Mouse (Mus musculus): ENCODE measurements at regions not wholly inside any gene's neighbourhood (a gene's known extent, or its start where the extent isn't known, plus 50 kb on each side); places are given as distances from the start of the nearest gene placed in this dataset.

DNA sequence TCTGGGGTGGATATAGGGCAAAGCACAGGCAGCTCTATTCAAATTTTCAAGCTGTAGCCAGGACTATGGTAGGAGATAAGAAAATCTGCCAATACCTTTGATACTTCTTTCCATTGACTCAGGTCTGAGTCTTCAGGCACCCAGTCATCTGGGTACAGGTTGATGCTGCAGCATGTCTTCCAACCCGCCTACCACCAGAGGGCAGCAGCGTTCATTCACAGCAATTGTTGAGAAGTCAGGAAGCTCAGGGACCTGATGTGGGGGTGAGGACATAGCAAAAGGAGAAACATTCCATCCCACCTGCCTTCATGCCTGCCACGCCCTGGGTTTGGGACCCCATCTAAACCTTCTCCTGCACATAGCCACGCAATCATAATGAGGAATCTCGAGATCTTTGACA lies 118.2 kb upstream of the Gm21876 start:
- DNase-seq (ENCODE audit: low read depth, low spot score): peak; percentile 16

DNA sequence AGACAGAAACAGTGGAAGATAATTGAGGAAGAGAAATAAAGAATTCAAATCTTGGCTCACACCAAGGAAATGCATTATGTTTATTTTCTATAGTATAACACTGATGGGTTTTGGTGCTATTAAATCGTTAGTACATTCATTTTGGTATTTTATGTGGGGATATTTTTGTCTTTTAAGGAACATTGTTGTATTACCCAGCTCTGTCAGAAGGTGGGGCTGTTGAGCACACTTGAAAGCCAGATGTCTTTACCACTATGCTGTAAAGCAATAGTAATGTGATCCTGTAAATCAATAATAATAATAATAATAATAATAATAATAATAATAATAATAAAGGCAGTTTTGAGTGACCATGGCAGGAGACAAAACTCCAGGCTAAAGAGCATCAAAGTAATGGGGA lies 120.0 kb upstream of the Gm21876 start:
- DNase-seq (ENCODE audit: low read depth, low spot score): no peak

DNA sequence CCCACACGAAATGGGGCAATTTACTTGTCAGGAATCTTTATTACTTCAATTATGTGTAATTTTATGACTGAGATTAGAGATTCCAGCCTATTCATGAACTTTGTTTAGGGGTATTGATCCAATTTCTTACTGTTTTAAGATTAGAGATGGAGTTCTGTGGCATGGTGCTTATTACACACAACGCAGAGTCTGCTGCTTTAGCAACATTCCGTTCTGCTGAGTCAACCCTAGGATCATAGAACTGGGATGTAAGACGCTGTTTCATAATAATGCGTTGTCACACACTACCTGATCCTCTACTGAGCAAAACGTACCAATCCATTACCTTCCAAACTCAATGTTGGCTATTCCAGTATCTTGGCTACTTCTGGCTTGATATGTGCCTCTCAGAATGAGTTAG lies 121.9 kb upstream of the Gm21876 start:
- no peak for DNase-seq (ENCODE audit: low read depth, low spot score)

DNA sequence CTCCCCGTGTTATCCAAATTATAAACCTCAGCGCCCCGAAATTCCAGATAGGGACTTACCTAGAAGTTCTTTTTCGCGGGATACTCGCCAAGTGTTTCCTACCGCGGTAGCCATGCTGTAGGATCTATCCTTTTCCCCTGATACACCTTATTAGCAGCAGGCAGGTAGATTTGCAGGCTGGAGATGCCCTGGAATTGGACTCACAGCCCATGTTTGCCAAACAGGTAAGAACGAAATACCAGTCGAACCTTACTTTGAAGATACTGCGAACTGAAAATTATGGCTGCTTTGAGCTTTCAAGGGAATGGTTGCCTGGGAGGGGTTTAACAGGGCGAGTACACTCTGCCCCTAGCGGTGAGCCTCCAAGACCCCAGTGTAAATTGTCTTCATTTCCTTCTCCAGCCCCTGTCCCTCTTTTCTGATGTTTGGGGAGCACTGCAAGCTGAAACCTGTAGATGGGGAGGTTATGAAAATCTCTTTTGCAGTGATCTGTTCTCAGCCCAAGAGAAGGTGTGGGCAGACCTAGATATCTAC lies 149.8 kb upstream of the Agtr2 start:
- DNase-seq (ENCODE audit: low read depth, low spot score): no peak

- no peak for DNase-seq (ENCODE audit: low read depth, low spot score)
Observed at GRCm38 (mm10) chrX:21344397-21344796, 139.9 kb upstream of the Agtr2 start.

DNA sequence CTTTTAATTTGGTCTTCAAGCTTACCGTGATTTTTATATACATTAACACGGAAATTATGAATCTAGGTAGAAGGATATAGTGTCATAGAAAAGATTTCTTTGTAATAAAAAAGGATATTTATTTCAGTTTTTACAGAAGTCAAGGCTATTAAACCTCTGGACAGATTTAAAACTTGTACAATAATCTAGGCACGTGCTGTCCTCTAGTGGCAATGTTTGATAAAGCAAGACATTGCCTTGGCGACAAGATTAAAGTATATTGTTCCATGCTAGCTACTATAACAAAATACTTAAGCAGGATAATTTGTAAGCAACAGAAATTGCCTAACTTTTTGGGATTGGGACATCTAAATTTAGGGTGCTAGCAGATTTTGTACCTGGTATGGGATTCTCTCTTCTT lies 133.8 kb upstream of the Agtr2 start:
- DNase-seq (ENCODE audit: low read depth, low spot score): no peak

DNA sequence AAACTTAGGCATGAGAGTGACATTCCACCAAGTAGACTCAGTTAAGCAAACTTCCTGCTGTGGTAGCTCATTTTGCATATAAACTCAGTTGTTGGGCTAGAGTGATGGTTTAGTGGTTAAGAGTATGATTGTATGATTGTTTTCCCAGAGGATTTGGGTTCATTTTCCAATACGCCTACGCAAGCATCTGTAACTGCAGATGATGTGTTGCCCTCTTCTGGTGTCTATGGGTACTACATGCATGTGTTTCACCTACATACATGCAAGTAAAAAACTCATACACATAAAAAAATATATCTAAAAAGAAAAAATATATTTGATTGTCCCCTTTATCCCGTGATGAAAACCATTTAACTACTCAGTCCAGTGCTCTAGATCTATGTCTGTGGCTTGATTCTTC lies 132.0 kb upstream of the Agtr2 start:
- no peak for DNase-seq (ENCODE audit: low read depth, low spot score)

DNA sequence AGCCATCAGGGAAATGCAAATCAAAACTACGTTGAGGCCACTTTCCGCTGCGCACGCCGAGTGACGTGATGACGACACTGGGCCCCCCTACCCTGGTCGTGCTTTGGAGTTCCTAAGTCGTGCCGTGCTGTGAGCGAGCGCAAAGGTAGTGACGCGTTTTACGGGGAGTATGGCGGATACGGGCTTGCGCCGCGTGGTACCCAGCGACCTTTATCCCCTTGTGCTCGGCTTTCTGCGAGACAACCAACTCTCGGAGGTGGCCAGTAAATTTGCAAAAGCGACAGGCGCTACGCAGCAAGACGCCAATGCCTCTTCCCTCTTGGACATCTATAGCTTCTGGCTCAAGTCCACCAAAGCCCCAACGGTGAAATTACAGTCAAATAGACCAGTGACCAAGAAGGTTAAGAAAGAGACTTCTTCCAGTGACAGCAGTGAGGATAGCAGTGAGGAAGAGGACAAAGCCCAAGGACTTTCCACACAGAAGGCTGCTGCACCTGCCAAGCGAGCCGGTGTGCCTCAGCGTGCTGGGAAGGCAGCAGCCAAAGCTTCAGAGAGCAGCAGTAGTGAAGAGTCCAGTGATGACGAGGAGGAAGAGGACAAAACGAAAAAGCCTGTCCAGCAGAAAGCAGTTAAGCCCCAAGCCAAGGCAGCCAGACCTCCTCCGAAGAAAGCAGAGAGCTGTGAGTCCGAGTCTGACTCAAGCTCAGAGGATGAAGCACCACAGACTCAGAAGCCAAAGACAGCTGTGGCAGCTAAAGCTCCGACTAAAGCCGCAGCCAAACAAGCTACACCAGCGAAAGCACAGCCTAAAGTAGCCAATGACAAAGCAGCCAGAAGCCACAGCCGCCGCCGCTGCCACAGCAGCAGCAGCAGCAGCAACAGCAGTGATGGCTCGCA lies 123.3 kb upstream of the Agtr2 start:
- DNase-seq (ENCODE audit: low read depth, low spot score): peak; percentile 8

DNA sequence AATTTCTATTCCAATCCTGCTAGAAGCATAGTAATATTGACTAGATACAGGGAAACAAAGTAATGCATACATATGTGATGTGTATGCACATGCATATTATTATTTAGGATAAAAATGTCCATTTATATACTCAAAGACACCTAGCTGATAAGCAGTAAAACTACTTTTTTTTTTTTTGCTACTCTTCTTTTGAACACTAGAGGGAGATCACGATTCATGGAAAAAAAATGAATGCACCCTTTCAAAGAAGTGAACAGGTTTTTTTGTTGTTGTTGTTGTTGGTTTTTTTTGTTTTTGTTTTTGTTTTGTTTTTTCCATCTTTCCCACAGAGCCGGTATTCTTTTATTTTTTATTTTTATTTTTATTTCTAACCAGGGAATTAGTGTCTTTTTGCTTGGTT lies 99.1 kb upstream of the Agtr2 start:
- no peak for DNase-seq (ENCODE audit: low read depth, low spot score)

DNA sequence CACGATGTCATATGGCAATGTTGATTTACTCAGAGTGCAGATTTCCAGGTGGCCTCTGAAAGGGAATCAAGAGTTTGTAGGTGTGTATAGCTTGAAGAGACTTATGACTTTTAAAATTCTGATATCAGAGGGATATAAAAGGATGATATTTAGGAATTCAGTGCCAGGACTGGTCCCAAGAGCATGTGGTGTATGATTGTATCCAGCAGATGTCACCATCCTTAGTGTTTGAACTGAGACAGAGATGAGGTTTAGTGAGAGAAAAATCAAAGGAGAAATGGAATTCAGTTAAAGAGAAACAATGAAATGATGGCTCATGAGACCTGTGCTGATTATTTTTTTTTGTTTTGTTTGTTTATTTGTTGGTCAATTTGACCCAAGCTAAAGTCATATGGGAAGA lies 94.4 kb upstream of the Agtr2 start:
- no peak for DNase-seq (ENCODE audit: low read depth, low spot score)

DNA sequence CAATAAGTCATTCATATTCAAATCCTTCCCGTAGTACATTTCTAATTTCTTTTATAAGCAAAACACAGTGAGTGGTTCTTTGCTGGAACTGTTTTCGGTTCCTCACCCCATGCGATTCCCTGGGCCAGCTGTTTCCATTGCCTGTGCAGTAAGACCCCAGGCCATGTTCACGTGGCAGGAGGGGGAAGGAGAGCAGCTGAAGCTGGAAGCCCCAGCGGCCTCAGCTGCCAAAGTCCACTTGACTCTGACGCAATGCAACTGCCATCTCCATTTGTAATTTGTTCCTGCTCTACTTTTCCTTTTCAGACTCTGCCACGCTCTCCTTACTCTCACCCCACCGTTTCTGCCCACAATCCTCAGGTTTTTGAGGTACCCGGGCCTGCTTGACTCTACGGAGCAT lies 91.1 kb upstream of the Agtr2 start:
- no peak for DNase-seq (ENCODE audit: low read depth, low spot score)

DNA sequence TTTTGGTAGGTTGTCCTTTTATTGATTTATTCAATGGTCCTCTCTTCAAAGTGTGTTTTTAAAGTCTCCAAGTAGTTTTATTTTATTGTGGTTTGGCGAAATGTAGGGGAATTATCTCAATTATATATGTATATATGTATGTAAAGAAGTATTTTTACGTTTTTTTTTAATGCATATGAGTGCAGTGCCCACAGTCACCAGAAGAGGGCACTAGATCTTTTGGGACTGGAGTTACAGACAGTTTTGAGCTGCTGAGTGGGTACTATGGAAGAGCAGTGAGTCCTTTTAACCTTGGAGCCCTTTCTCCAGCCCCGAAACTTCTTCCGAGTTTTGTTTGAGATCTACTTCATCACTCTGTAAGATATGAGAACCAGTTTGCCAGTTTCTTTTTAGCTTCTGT lies 59.5 kb upstream of the Agtr2 start:
- DNase-seq (ENCODE audit: low read depth, low spot score): no peak

- no peak for DNase-seq (ENCODE audit: low read depth, low spot score)
Observed at GRCm38 (mm10) chrX:21428081-21428480, 56.3 kb upstream of the Agtr2 start.

GRCm38 (mm10) chrX:21433501-21433900 lies 50.8 kb upstream of the Agtr2 start:
- no peak for DNase-seq (ENCODE audit: low read depth, low spot score)
